Mouse (Mus musculus) small intestine, adult 2 months (tissue): ENCODE results near the gene Prps1.

Experiments used
- CTCF ChIP-seq: fragments of 200-500 bp; IDR thresholded peaks from 2 replicates; pipeline ENCODE4 v1.5.1; 2012; ENCODE audit warnings: low read depth, mild to moderate bottlenecking, control low read depth, inconsistent platforms, low read length, moderate library complexity, mixed read lengths; ENCODE audit not compliant: insufficient replicate concordance, insufficient read length; ENCODE audit errors: extremely low read depth
- POLR2A ChIP-seq: fragments of 200-500 bp; IDR thresholded peaks from 2 replicates; pipeline ENCODE4 v1.6.1; 2012; ENCODE audit warnings: low read depth, mild to moderate bottlenecking, control low read depth, inconsistent platforms, low read length, moderate library complexity

- TF ChIP-seq CTCF (no peak), POLR2A (no peak)
Observed at GRCm38 (mm10) chrX:140456751-140457491, 508 bp downstream of the Prps1 start.
